Mouse (Mus musculus): ENCODE results near the gene Atl2.

DNA sequence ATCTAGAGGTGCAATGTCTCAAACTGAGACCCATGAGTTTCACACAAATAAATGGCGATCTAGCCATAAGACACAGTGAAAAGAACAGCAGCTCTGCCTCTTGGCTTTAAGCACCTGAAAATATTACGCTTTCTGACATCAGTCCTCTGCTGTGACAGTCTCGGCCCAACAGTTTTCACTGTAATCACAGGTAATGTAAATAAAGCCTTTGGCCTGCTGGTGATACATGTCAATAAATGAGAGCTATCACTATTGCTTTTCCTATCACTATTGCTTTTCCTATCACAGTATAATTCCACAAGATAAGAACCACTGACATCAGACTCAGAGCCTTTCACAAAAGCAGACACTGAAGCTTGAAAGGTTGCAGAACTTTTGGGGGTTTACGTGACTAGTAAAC is 8.7 kb upstream of the Atl2 start:
- TF ChIP-seq CEBPB (IDR thresholded peaks at IDR 0.05; ENCODE audit: low read depth) (no peak), CTCF (IDR thresholded peaks at IDR 0.05; ENCODE audit: control insufficient read depth, insufficient read depth, insufficient read length) (no peak), USF1 (IDR thresholded peaks at IDR 0.05; ENCODE audit: low read depth) (no peak)
